ENCODE assay signal across 7 mouse cellular contexts in genomic region chrX:38473537-38474299, GRCm38 (mm10). TPM values are rescaled to one million over a fixed set of nuclear protein-coding genes. Genes with fewer than 3 reads are reported as not detected.
DNase-seq lines count a peak whose midpoint lies in the region; ATAC-seq and TF ChIP-seq lines count a peak whose summit lies in the region.

No protein-coding gene starts in this region.

- H3K4me2 ChIP-seq in embryonic facial prominence, embryonic 13.5 days: peak overlapping the region; percentile 55
- H3K4me2 ChIP-seq in limb, embryonic 13.5 days (replicated peaks): peak overlapping the region; percentile 55
- peak overlapping the region; percentile 48 for H3K4me2 ChIP-seq in midbrain, embryonic 16.5 days (ENCODE audit: low read length)

- no peaks in the 10 kb centered on the region for H3K4me1 ChIP-seq in embryonic facial prominence, embryonic 13.5 days
- H3K4me1 ChIP-seq in heart, adult 2 months (ENCODE audit: control insufficient read depth, insufficient read depth, low read length): no peaks in the 10 kb centered on the region
- H3K4me1 ChIP-seq in limb, embryonic 13.5 days: no peaks in the 10 kb centered on the region
- no peaks in the 10 kb centered on the region for H3K4me1 ChIP-seq in midbrain, embryonic 16.5 days (ENCODE audit: control insufficient read depth, insufficient read depth, low read length)

- 23% methylated on average over 32 of the region's 32 CpGs for WGBS in embryonic facial prominence, embryonic 13.5 days
- WGBS in heart, adult 2 months: 13% methylated on average over 32 of the region's 32 CpGs
- 14% methylated on average over 32 of the region's 32 CpGs for WGBS in limb, embryonic 13.5 days
- WGBS in midbrain, embryonic 16.5 days: 14% methylated on average over 32 of the region's 32 CpGs

- peak overlapping the region; percentile 65 for H3K9ac ChIP-seq in embryonic facial prominence, embryonic 13.5 days
- peak overlapping the region; percentile 67 for H3K9ac ChIP-seq in heart, adult 2 months (ENCODE audit: low read depth, low read length)
- peak overlapping the region; percentile 57 for H3K9ac ChIP-seq in limb, embryonic 13.5 days
- peak overlapping the region; percentile 55 for H3K9ac ChIP-seq in midbrain, embryonic 16.5 days (ENCODE audit: low read depth, low read length)

- peak overlapping the region; percentile 48 for H3K4me3 ChIP-seq in embryonic facial prominence, embryonic 13.5 days
- peak overlapping the region; percentile 64 for H3K4me3 ChIP-seq in heart, adult 2 months
- H3K4me3 ChIP-seq in limb, embryonic 13.5 days: peak overlapping the region; percentile 48
- peak overlapping the region; percentile 55 for H3K4me3 ChIP-seq in midbrain, embryonic 16.5 days (ENCODE audit: low read depth, low read length)

- no peaks in the 10 kb centered on the region for H3K79me2 ChIP-seq in heart, adult 2 months (replicated peaks; ENCODE audit: control insufficient read depth, insufficient read depth, low read length)

- peak; percentile 77 for TF ChIP-seq CTCF in heart, adult 2 months (IDR thresholded peaks at IDR 0.05)

- peak; percentile 50; the same call in 1 of the 2 replicates for TF ChIP-seq POLR2A in heart, adult 2 months (IDR thresholded peaks at IDR 0.05; ENCODE audit: insufficient read depth, low read depth, low read length)

- H3K27ac ChIP-seq in embryonic facial prominence, embryonic 13.5 days: peak overlapping the region; percentile 90
- H3K27ac ChIP-seq in heart, adult 2 months: peak overlapping the region; percentile 91
- H3K27ac ChIP-seq in limb, embryonic 13.5 days: peak overlapping the region; percentile 90
- H3K27ac ChIP-seq in midbrain, embryonic 16.5 days (ENCODE audit: low read length): peak overlapping the region; percentile 71

- TF ChIP-seq EP300 in heart, adult 2 months (IDR thresholded peaks at IDR 0.05; ENCODE audit: insufficient read depth, low read depth, low read length): 0 out of 2 replicates have a peak, but pooled peaks have one; percentile 56

- intact Hi-C loops in heart, adult 2 months (cut with DNase I): loop anchor here (1.0 kb wide), 1 partner anchor 17 kb away; the partner anchor contains the start of gene Lamp2

- no peaks in the 10 kb centered on the region for H3K27me3 ChIP-seq in embryonic facial prominence, embryonic 13.5 days
- no peaks in the 10 kb centered on the region for H3K27me3 ChIP-seq in heart, adult 2 months (ENCODE audit: control insufficient read depth, insufficient read depth, low read length)
- H3K27me3 ChIP-seq in limb, embryonic 13.5 days: no peaks in the 10 kb centered on the region
- no peaks in the 10 kb centered on the region for H3K27me3 ChIP-seq in midbrain, embryonic 16.5 days (ENCODE audit: control insufficient read depth, insufficient read depth, low read depth, low read length)

- DNase-seq in adrenal gland, postnatal 25 days: peak; percentile 66
- peak; percentile 76 to 89 for DNase-seq in heart, adult 2 months
- DNase-seq in kidney, adult 8-10 months: peak; percentile 76 to 82
- peak; percentile 41 to 70 for DNase-seq in spleen, postnatal 10 days (ENCODE audit: low spot score in 2 of 2)

- H3K9me3 ChIP-seq in embryonic facial prominence, embryonic 13.5 days: no peaks in the 10 kb centered on the region
- H3K9me3 ChIP-seq in limb, embryonic 13.5 days: no peaks in the 10 kb centered on the region
- H3K9me3 ChIP-seq in midbrain, embryonic 16.5 days (replicated peaks; ENCODE audit: control insufficient read depth, low read length, poor library complexity, severe bottlenecking): no peaks in the 10 kb centered on the region

- peak; percentile 86; the same call in 1 of the 2 replicates for ATAC-seq in embryonic facial prominence, embryonic 13.5 days (ENCODE audit: insufficient number of reproducible peaks, insufficient read depth, low FRiP score, low TSS enrichment, low read depth)
- peak; percentile 99 for ATAC-seq in limb, embryonic 13.5 days (ENCODE audit: low FRiP score, low read depth)
- ATAC-seq in midbrain, embryonic 16.5 days: peak; percentile 94

- H3K36me3 ChIP-seq in embryonic facial prominence, embryonic 13.5 days: no peaks in the 10 kb centered on the region
- H3K36me3 ChIP-seq in heart, adult 2 months (ENCODE audit: control insufficient read depth, insufficient read depth, low read length): no peaks in the 10 kb centered on the region
- H3K36me3 ChIP-seq in limb, embryonic 13.5 days: no peaks in the 10 kb centered on the region
- no peaks in the 10 kb centered on the region for H3K36me3 ChIP-seq in midbrain, embryonic 16.5 days (ENCODE audit: control insufficient read depth, insufficient read depth, low read length)

RNA-seq across cellular contexts. Expression of gene Lamp2, which starts 17.5 kb away (rescaled TPM):
- 251 and 254 TPM in 2 replicates for total RNA-seq in adrenal gland, postnatal 25 days (2021)
- polyA plus RNA-seq in embryonic facial prominence, embryonic 13.5 days (2015; fragmentation: Nextera tagmentation; extraction: Ambion mirVana): 108 and 120 TPM in 2 replicates
- total RNA-seq in heart, adult 2 months (2021): 100 to 1,000 TPM; 116 to 149 TPM
- 59.2 and 125 TPM in 2 replicates for polyA plus RNA-seq in heart, adult 2 months (2012; rRNA removed)
- 109 and 115 TPM in 2 replicates for polyA plus RNA-seq in limb, embryonic 13.5 days (2015; fragmentation: Nextera tagmentation; extraction: Ambion mirVana)
- 51.9 and 55.4 TPM in 2 replicates for polyA plus RNA-seq in midbrain, embryonic 16.5 days (2015; fragmentation: Nextera tagmentation; extraction: Ambion mirVana)

Comparison
In these comparisons a context has a peak if more than half of its experiments do, and no peak if none do; other contexts are left out.
1. Peak in every context shown above with its lines: DNase-seq, ATAC-seq, H3K4me3 ChIP-seq and H3K27ac ChIP-seq.